Mouse (Mus musculus) neural tube, embryonic 15.5 days (tissue): Measurements from ENCODE around the gene Zfp112. TPM values are rescaled to one million over a fixed set of nuclear protein-coding genes. Genes with fewer than 3 reads are reported as not detected.
"Not testable (repeated sequence)": the region's sequence is repeated elsewhere in the genome, so short reads cannot be mapped to it uniquely, and the experiment has no call there.

Experiments used
- ATAC-seq: fragments of 200-750 bp; cut with Nextera tagmentation; 2 replicates; pipeline ENCODE4 v1.8.0; 2017; ENCODE audit warnings: mild to moderate bottlenecking, moderate TSS enrichment, moderate library complexity; ENCODE audit not compliant: low FRiP score
- H3K27ac ChIP-seq: fragments of 300-500 bp; sonication (generic); replicated peaks from 2 replicates; pipeline ENCODE4 v1.5.1; 2015; ENCODE audit warnings: mild to moderate bottlenecking, inconsistent platforms
- H3K27me3 ChIP-seq: fragments of 300-500 bp; sonication (generic); replicated peaks from 2 replicates; pipeline ENCODE4 v1.6.1; 2015; ENCODE audit warnings: inconsistent platforms
- H3K36me3 ChIP-seq: fragments of 300-500 bp; sonication (generic); 2 replicates; pipeline ENCODE4 v1.6.1; 2015; ENCODE audit warnings: inconsistent platforms
- H3K4me1 ChIP-seq: fragments of 300-500 bp; sonication (generic); 2 replicates; pipeline ENCODE4 v1.6.1; 2015; ENCODE audit warnings: inconsistent platforms
- H3K4me2 ChIP-seq: fragments of 300-500 bp; sonication (generic); 2 replicates; pipeline ENCODE4 v1.6.1; 2015; ENCODE audit warnings: inconsistent platforms, mild to moderate bottlenecking, moderate library complexity
- H3K4me3 ChIP-seq: fragments of 300-500 bp; sonication (generic); replicated peaks from 2 replicates; pipeline ENCODE4 v1.5.1; 2015; ENCODE audit warnings: mild to moderate bottlenecking, inconsistent platforms
- H3K9ac ChIP-seq: fragments of 300-500 bp; sonication (generic); replicated peaks from 2 replicates; pipeline ENCODE4 v1.6.1; 2015; ENCODE audit warnings: mild to moderate bottlenecking, inconsistent platforms
- H3K9me3 ChIP-seq: fragments of 300-500 bp; sonication (generic); replicated peaks from 2 replicates; pipeline ENCODE4 v1.6.1; 2016; ENCODE audit warnings: inconsistent platforms
- WGBS: fragments of 180-500 bp; shearing (Covaris S2); methylation state at CpG from one replicate; pipeline ENCODE4 v1.1.7; 2015; ENCODE audit warnings: mixed read lengths; 5-methylcytosine and 5-hydroxymethylcytosine counted together
- polyA plus RNA-seq: library from polyadenylated mRNA; unstranded; fragments of >200 nt; fragmentation: Nextera tagmentation; extraction: Ambion mirVana; gene quantifications from 2 replicates; pipeline ENCODE4 v1.2.1, GENCODE M21; 2015

Zfp112 gene
- polyA plus RNA-seq, result 10.4 and 12.2 TPM in 2 replicates

DNA sequence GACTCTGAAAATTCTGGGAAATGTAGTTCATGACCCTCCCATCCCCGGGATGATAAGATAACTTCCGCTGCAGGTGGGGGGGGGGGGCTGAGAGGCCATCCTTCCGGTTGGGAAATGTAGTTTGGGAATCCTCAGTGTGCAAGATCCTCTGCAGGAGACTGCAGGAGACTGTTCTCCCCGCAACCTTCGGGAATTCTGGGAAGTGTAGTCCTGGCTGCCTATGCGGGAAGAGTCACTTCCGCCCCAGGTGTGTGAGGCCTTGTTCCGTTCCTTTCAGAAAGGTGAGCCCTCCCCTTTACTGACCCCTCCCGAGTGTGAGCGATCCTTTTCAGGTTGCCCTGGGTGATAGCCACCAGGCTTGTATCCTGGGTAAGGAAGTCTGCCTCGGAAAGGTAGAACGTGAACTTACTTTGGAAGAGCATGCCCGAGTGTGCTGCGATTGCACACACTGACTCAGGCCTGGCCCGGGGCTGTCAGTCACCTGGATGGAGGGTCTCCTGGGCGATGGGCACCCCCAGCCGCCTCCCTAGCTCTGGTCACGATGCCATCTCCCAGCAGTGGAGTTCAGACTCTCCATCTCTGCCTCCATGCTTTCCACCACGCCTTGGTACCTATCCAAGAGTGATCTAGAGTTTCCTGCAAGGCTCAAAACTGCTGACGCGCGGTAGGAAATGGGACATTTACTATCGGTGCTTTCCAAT is at the start of gene Zfp112:
Gene Zfp112, plus strand, starts transcription at position 159 of the 701 bp plus-strand sequence.
- ATAC-seq, result peak; percentile 97
- Histone ChIP-seq H3K4me2 (peak within 1 kb of the TSS; percentile 82), H3K36me3 (peaks cover 19% of the 10 kb centered on the region), H3K4me3 (peak within 1 kb of the TSS; percentile 74), H3K27ac (peak within 1 kb of the TSS; percentile 80), H3K4me1 (peaks cover 6% of the 10 kb centered on the region), H3K9ac (peak within 1 kb of the TSS; percentile 88), H3K9me3 (peaks cover 14% of the 10 kb centered on the region; the same call in 1 of the 2 replicates), H3K27me3 (no peaks in the 10 kb centered on the region)
- 3% methylated on average over 23 of the region's 23 CpGs for WGBS

DNA sequence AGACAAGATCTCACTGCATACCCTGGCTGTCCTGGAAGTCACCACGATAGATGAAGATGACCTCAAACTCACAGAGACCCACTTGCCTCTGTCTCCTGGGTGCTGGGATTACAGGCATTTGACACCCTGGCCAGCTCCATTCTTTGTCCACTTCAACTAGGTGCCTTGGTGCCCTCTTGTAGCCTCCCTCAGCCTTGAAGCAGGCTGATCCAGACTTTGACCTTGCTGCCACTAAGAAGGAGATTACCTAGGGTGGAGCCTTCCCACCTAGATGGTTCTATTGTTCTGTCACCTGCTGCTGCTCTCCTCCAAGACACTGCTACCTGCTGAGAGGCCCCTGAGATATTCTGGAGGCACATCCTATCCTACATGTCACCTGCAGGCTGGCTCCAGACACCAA is 37.7 kb upstream of the Zfp112 start:
- not testable (repeated sequence) for H3K27me3 ChIP-seq, H3K9ac ChIP-seq, H3K27ac ChIP-seq, H3K9me3 ChIP-seq, H3K4me3 ChIP-seq, H3K36me3 ChIP-seq, ATAC-seq, H3K4me2 ChIP-seq, H3K4me1 ChIP-seq
- 40% methylated on average over 1 of the region's 1 CpGs for WGBS

DNA sequence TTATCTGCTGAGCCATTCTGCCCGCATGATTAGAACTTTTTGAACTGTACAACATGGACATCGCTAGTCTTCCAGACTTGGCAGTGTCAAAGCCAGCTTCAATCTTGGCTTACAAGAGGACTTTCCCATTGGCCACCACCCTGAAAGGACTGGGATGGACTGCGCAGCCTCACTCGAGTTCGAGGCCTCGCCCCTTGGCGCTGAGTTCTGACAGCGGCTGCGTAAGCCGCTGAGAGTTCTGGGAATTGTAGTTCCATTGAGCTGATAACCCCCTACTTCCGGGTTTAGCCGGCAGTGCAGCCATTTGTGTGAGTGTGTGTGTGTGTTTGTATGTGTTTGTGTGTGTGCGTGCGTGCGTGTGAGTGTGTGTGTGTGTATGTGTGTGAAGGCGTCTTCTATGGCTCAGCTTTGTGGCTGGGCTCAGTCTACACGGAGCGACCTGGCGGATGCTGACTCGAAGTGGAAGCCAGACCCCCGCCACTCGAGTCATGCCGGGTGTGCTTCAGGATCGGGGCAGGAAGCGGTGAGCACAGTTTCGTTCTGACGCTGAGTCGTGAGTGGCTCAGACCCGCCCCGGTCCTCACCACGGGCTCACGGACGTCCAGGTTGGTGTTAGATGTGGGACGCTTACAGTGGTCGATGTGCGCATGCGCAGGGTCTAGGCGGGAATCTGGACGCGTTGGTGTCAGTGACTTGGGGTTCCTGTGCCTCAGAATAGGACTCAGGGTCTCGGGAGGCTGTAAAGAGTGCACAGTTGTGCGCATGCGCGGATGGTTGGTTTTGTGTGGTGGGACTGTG is 30.3 kb upstream of the Zfp112 start, which contains the start of gene Zfp180:
Gene Zfp180, plus strand, starts transcription at position 291 of the 798 bp plus-strand sequence.
- ATAC-seq, result peak; percentile 97
- no peaks in the 10 kb centered on the region for H3K27me3 ChIP-seq
- H3K9ac ChIP-seq, result peak within 1 kb of the TSS; percentile 83
- peaks cover 15% of the 10 kb centered on the region for H3K36me3 ChIP-seq
- 17% methylated on average over 44 of the region's 44 CpGs for WGBS
- H3K4me2 ChIP-seq, result peak within 1 kb of the TSS; percentile 89
- peaks cover 7% of the 10 kb centered on the region; the same call in 1 of the 2 replicates for H3K9me3 ChIP-seq
- H3K4me1 ChIP-seq, result peaks cover 27% of the 10 kb centered on the region
- H3K4me3 ChIP-seq, result peak within 1 kb of the TSS; percentile 95
- peak within 1 kb of the TSS; percentile 87 for H3K27ac ChIP-seq

DNA sequence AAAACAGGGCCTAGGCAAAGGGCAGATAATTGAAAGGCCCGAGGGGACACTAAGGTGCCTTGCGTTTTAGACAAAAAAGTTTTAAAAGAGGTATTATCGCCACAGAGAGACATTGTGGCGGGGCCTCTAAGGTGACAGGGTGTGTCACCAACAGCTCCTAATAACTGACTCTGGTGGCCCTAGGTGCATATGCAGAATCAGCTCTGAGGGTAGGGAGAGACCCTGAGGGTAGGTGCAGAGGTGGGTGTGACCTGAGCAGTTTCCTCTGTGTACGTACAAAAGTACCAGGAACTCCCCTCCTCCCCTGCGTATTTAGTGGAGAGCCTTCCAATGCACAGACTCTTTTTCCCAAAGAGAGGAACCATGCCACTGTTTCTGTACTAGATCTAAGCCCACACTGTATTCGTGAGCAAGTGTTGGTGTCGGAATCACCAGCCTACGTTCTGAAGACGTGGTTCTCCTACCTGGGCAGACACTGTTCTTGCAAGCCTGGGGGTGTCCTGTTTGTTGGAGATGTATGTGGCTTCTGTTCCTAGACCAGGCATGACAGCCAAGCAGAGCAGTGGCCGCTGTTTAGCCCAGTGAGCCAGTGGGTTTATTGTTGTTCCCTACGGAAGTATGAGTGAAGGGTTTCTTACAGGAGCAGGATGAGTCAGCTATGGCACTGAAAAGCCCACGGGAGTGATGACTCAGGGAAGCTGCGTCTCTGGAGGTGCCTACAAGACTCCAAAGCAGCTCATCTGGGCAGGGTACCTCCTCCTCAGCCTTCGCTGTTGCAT is 29.5 kb upstream of the Zfp112 start:
- WGBS, result 58% methylated on average over 15 of the region's 15 CpGs
- peak overlapping the region; percentile 95 for H3K4me3 ChIP-seq
- peak overlapping the region; percentile 87 for H3K27ac ChIP-seq
- H3K9ac ChIP-seq, result peak overlapping the region; percentile 83
- peak overlapping the region; percentile 89 for H3K4me2 ChIP-seq
- ATAC-seq, result peak; percentile 6; the same call in 1 of the 2 replicates
- H3K27me3 ChIP-seq, result no peaks in the 10 kb centered on the region
- H3K36me3 ChIP-seq, result peaks cover 23% of the 10 kb centered on the region
- H3K9me3 ChIP-seq, result peaks cover 14% of the 10 kb centered on the region; the same call in 1 of the 2 replicates
- peaks cover 27% of the 10 kb centered on the region for H3K4me1 ChIP-seq

DNA sequence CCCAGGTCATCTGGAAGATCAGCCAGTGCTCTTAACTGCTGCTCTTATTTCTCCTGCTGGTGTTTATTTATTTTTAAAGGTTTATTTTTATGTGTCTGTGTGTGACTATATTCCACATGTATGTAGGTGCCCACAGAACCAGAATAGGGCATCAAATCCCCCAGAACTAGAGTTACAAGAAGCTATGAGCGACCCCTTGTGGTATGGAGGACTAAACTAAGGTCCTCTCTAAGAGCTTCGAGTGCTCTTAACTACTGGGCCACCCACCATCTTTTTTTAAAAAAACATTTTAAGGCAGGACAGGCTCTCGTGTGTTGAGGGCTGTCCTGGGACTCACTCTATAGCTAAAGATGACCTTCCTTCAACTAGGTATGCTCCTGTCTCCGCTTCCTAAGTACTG is 25.2 kb upstream of the Zfp112 start:
- H3K36me3 ChIP-seq, result peaks cover 37% of the 10 kb centered on the region
- H3K9ac ChIP-seq, result no peak overlapping the region
- no peaks in the 10 kb centered on the region for H3K27me3 ChIP-seq
- no peak overlapping the region for H3K4me3 ChIP-seq
- 98% methylated on average over 4 of the region's 4 CpGs for WGBS
- H3K27ac ChIP-seq, result no peak overlapping the region
- H3K4me1 ChIP-seq, result peaks cover 24% of the 10 kb centered on the region
- H3K9me3 ChIP-seq, result peaks cover 12% of the 10 kb centered on the region; the same call in 1 of the 2 replicates
- H3K4me2 ChIP-seq, result no peak overlapping the region
- ATAC-seq, result no peak

DNA sequence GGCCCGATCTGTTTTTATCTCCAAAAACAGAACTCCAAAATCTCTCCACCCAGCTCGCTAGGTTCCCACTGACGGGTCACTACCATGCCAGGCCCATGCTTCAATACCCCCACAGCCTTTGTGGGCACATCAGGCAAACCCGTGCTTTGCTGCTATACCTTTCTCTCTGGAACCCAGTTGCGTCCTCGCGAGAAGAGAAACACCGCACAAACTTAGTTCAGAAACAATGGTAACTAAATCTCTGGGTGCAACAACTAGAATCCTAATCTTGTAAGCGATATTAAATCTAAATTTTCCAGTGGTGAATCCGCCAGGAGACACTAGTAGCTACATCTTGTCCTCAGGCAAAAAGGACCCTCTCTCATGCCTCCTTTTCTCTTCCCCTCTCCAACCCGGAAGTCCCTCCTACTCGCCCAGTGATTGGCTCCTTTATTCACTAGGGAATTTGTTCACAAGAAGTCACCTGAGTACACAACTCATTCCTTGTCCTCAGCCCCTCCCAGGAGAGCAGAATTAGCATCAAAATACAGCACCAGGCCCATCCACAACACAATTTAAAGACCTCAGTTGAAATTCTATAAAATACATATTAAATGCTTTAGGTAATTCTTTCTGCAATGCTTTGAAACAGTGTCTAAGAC is 24.5 kb upstream of the Zfp112 start:
- 98% methylated on average over 12 of the region's 12 CpGs for WGBS
- ATAC-seq, result no peak
- Histone ChIP-seq H3K4me2 (no peak overlapping the region), H3K36me3 (peaks cover 41% of the 10 kb centered on the region), H3K4me1 (peaks cover 20% of the 10 kb centered on the region), H3K9me3 (peaks cover 11% of the 10 kb centered on the region; the same call in 1 of the 2 replicates), H3K9ac (no peak overlapping the region), H3K27ac (no peak overlapping the region), H3K4me3 (no peak overlapping the region), H3K27me3 (no peaks in the 10 kb centered on the region)

DNA sequence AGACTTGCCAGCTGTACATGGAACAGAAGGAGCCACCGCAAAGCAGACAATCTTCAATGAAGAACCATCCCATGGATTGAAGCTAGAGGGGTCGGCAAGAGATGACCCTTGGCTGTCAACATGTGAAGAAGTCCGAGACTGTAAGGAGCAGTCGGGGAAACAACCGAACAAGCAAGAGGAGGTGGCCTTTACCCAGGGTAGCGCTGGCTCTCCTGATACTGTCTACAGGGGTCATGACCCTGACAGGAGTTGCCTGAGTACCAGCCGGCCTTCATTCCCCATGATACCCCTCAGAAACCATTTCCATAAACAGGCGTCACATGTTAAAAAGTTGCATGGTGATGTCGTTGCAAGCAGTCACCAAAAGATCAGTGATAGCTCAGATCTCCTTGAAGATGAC is 7.7 kb upstream of the Zfp112 start:
- 97% methylated on average over 9 of the region's 9 CpGs for WGBS
- H3K4me3 ChIP-seq, result no peak overlapping the region
- ATAC-seq, result no peak

DNA sequence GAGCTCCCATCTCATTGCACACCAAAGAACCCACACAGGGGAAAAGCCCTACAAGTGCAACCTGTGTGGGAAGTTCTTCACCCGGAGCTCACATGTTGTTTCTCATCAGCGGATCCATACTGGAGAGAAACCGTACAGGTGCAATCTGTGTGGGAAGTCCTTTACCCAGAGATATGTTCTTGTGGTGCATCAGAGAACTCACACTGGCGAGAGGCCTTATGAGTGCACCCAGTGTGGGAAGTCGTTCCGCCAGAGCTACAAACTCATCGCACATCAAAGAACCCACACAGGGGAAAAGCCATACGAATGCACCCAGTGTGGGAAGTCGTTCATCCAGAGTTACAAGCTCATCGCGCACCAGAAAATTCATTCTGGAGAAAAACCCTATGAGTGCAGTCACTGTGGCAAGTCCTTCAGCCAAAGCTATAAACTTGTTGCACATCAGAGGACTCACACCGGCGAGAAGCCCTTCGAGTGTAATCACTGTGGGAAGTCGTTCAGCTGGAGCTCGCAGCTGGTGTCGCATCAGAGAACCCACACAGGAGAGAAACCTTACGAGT is 6.9 kb upstream of the Zfp112 start:
- ATAC-seq, result no peak
- Histone ChIP-seq H3K4me2 (no peak overlapping the region), H3K9me3 (peaks cover 72% of the 10 kb centered on the region), H3K9ac (no peak overlapping the region), H3K36me3 (peaks cover 90% of the 10 kb centered on the region), H3K4me3 (no peak overlapping the region), H3K27me3 (no peaks in the 10 kb centered on the region), H3K4me1 (no peaks in the 10 kb centered on the region), H3K27ac (no peak overlapping the region)
- 97% methylated on average over 18 of the region's 18 CpGs for WGBS

More for the DNA sequence above, 7.7 kb upstream of the Zfp112 start:
- Histone ChIP-seq H3K9me3 (peaks cover 72% of the 10 kb centered on the region), H3K27ac (no peak overlapping the region), H3K36me3 (peaks cover 98% of the 10 kb centered on the region), H3K27me3 (no peaks in the 10 kb centered on the region), H3K4me1 (no peaks in the 10 kb centered on the region), H3K4me2 (no peak overlapping the region), H3K9ac (no peak overlapping the region)

DNA sequence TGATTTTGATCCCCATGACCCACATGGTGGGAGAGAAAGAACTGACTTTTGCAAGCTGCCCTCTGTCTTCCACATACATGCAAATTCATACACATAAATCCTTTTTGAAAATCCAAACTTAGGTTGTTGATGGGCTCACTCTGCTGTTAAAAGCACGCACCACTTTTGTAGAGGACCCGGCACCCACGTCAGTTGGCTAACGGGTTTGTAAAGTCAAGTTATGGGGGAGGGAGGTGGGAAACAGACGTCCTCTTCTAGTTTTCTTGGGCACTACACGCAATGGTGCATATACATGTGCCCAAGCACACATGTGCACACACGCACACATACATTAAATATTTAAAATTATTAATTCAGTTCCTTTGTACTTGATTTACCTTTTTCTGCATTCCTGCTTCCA is 1.3 kb upstream of the Zfp112 start:
- Histone ChIP-seq H3K9ac (no peak overlapping the region), H3K27ac (no peak overlapping the region), H3K36me3 (peaks cover 34% of the 10 kb centered on the region), H3K27me3 (no peaks in the 10 kb centered on the region), H3K4me1 (peaks cover 6% of the 10 kb centered on the region), H3K4me3 (no peak overlapping the region), H3K9me3 (peaks cover 28% of the 10 kb centered on the region), H3K4me2 (no peak overlapping the region)
- WGBS, result 97% methylated on average over 7 of the region's 7 CpGs
- no peak for ATAC-seq

DNA sequence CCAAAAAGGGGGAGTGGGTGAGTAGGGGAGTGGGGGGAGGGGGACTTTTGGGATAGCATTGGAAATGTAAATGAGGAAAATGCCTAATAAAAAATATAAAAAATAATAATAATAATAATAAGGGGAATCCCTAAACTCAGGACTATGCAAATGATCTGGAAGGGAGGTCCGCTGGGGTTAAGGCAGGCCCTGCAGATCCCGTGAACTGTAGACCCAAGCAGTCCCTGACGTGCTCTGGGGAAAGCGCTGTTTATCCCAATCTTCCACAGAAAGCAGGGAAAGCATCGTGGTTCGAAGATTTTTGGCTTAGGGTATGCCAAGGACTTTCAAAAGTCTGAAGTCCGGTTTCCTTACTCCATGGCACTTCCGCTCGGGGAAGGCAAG is 350 bp upstream of the Zfp112 start:
- H3K27me3 ChIP-seq, result no peaks in the 10 kb centered on the region
- peak overlapping the region; percentile 74 for H3K4me3 ChIP-seq
- 0 out of 2 replicates have a peak overlapping the region, but pooled peaks have one; percentile 43 for H3K9ac ChIP-seq
- H3K27ac ChIP-seq, result peak overlapping the region; percentile 73
- ATAC-seq, result peak; percentile 76
- peaks cover 25% of the 10 kb centered on the region for H3K36me3 ChIP-seq
- WGBS, result 5% methylated on average over 9 of the region's 9 CpGs
- H3K4me1 ChIP-seq, result peaks cover 6% of the 10 kb centered on the region
- peak overlapping the region; percentile 82 for H3K4me2 ChIP-seq
- peaks cover 19% of the 10 kb centered on the region for H3K9me3 ChIP-seq
